Mouse (Mus musculus): ENCODE measurements around the gene Chrm4. TPM values are rescaled to one million over a fixed set of nuclear protein-coding genes. Genes with fewer than 3 reads are reported as not detected.

Gene Chrm4
- polyA plus RNA-seq, 1 experiment from 2014 or later: 1.4 TPM

DNA sequence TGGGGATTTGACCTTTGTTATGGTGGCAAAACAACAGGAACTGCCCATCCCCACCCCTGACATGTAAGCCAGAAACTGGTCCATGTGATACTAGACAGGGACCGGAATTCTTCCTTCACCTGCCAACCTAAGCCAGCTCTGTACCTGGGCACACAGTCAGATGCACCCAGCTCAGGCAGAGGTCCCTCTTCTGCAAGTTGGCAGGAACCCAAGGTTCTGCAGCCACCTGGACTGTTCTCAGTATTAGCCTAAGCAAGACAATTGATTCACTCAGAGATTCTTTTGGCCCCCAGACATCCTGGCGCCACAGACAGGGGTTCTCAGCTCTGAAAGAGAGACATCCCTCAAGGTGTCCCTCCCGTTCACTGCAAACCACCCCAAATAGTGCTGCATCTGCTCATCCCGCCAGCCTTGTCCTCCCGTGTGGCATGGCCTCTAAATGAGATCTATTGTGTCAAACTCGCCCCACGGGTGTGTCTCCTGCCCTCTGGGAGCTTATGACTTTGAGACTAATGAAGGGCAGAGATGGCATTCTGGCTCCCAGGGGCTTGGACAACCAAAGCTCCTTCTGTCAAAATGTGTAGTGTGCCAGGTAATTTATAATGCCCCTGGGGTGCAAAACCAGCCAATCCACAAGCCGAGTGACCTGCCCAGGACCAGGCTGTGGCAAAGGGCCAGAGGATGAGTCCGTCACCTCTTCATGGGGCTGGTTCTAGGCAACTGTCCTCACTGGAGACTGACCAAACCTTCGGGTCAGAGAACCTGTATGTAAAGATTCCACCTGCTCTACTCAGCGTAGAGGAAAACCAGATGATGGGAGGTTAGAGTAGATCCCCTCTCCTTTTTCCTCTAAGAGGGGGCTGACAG is 32.7 kb downstream of the Chrm4 start:
- ATAC-seq (ENCODE audit: low FRiP score): no peak
- H3K27me3 ChIP-seq (replicated peaks): no peaks in the 10 kb centered on the region
- no peaks in the 10 kb centered on the region for H3K36me3 ChIP-seq
- H3K4me1 ChIP-seq: peaks cover 63% of the 10 kb centered on the region
- WGBS: 55% methylated on average over 11 of the region's 11 CpGs
- H3K27ac ChIP-seq (replicated peaks): no peak overlapping the region
- no peaks in the 10 kb centered on the region for H3K9me3 ChIP-seq (replicated peaks)
- H3K4me2 ChIP-seq: no peak overlapping the region
- H3K9ac ChIP-seq (replicated peaks): no peak overlapping the region; the same call in 1 of the 2 replicates
- no peak overlapping the region for H3K4me3 ChIP-seq (replicated peaks)

DNA sequence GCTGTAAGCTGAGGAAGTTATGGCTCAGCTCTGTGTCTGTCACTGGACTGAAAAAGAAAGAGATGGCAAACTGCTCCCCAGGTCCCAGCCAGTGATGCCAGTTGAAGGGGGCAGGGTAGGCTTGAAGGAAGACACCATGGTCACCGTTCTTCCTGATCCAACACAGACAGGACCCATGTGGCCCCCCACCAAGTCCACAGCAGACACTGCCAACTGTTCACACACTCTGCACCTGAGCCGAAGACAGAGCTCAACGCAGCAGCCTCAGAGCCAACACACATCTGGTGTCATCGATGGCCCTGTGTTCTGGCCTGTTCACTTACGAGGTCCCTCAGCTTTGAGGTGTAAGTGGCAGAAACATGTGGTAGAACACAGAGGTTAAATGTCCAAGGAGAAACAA is 33.4 kb downstream of the Chrm4 start:
- Histone ChIP-seq H3K36me3 (no peaks in the 10 kb centered on the region), H3K4me1 (peaks cover 58% of the 10 kb centered on the region), H3K27me3 (replicated peaks) (0 out of 2 replicates have a peak, but pooled peaks cover 4% of the 10 kb centered on the region), H3K4me2 (no peak overlapping the region), H3K9ac (replicated peaks) (no peak overlapping the region; the same call in 1 of the 2 replicates), H3K9me3 (replicated peaks) (no peaks in the 10 kb centered on the region), H3K27ac (replicated peaks) (no peak overlapping the region), H3K4me3 (replicated peaks) (no peak overlapping the region)
- ATAC-seq (ENCODE audit: low FRiP score): no peak
- 81% methylated on average over 5 of the region's 5 CpGs for WGBS

DNA sequence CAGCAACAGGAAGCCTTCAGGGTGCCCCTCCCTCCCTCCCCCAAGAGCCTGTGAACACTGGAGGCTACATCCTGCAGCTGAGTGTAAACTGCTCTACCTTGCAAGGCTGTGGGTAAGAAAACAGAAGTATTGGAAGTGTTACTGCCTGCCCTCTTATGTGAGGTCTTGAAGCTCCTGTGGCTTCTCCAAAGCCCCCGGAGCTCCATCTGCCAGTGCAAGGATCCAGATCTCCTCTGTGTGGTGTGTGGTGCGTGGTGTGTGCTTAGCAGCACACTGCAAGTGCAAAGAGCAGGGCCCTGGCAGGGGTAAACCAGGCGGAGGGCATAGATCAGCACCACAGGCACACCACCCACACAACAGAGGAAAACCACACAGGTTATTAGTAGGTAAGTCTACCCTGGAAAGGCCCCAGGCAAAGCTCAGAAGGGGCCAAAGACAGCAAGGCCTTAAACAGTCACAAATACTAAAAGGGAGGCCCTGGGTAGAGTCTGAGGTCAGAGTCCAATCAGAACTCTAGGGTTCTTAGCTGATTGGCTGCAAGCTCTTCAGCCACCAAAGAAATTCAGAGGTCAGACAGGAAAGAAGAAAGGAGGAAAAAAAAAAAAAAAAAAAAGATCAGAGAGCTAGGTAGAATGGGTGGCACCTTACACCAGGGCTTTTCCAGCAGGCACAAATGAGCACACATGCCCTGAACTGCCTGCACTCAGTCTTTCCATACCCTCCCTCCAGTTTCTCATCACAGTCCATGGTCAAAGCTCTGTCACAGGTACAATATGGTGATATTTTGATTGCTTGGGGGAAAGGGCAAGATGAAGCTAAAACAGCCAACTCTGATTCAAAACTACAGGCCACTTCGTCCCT is 35.1 kb downstream of the Chrm4 start:
- H3K36me3 ChIP-seq: no peaks in the 10 kb centered on the region
- peak overlapping the region; percentile 77; the same call in 1 of the 2 replicates for H3K27ac ChIP-seq (replicated peaks)
- peaks cover 52% of the 10 kb centered on the region for H3K4me1 ChIP-seq
- no peaks in the 10 kb centered on the region for H3K9me3 ChIP-seq (replicated peaks)
- peak overlapping the region; percentile 89 for H3K4me3 ChIP-seq (replicated peaks)
- no peak for ATAC-seq (ENCODE audit: low FRiP score)
- H3K9ac ChIP-seq (replicated peaks): peak overlapping the region; percentile 92
- H3K27me3 ChIP-seq (replicated peaks): 0 out of 2 replicates have a peak, but pooled peaks cover 6% of the 10 kb centered on the region
- H3K4me2 ChIP-seq: peak overlapping the region; percentile 86
- WGBS: 58% methylated on average over 4 of the region's 4 CpGs

DNA sequence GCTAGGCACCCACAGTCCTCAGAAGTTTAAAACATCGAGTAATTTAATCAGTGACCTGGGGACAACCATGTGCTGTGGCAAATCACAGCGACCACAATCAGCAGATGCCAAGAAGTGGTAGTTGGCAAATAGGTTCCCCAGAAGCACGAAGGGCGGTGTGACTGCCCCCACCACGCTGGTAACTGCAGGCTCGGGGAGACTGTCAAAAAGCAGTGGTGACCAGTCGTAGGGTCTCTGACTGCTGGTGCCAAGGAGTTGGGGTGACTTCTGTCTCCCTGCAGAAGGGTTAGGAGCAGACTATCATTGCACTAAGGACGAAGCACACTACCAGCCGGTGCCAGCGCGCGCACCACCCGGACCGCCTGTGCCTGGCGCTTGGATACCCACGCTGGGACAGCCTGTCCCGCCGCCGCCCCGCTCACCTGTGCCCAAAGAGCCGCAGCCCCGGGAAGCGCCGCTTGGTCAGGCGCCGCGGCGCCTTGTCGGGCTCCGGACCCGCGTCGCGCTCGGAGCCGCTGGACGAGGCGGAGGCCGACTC is 35.9 kb downstream of the Chrm4 start:
- Histone ChIP-seq H3K4me1 (peaks cover 44% of the 10 kb centered on the region), H3K27ac (replicated peaks) (peak overlapping the region; percentile 77), H3K9me3 (replicated peaks) (no peaks in the 10 kb centered on the region), H3K4me3 (replicated peaks) (peak overlapping the region; percentile 89), H3K4me2 (peak overlapping the region; percentile 86), H3K9ac (replicated peaks) (peak overlapping the region; percentile 92), H3K36me3 (no peaks in the 10 kb centered on the region), H3K27me3 (replicated peaks) (0 out of 2 replicates have a peak, but pooled peaks cover 6% of the 10 kb centered on the region)
- 0% methylated on average over 23 of the region's 39 CpGs for WGBS
- ATAC-seq (ENCODE audit: low FRiP score): peak; percentile 59

DNA sequence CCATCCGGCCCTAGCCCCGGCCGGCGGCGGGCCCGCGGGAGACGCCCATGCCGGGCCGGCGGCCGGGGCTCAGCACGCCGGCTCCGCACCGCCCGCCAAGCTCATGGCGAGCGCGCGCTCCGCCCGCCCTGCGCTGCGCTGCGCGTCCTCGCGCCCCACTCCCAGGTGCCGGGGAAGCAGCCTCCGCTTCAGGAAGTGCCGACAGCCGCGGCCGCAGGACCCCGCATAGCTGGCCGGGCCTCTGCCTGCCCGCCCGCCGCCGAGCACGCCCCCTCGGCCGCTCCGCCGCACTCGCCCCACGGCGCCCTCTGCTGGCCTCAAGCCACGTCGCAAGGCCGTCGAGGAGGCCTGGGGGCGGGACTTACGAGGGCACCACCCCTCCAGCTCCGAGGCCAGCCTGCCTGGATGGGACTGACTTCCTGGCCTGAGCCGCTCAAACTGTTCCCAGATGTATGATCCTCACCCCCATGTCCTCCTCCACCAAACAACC is 36.4 kb downstream of the Chrm4 start:
- ATAC-seq (ENCODE audit: low FRiP score): peak; percentile 93
- peak overlapping the region; percentile 86 for H3K4me2 ChIP-seq
- peak overlapping the region; percentile 92 for H3K9ac ChIP-seq (replicated peaks)
- peak overlapping the region; percentile 77 for H3K27ac ChIP-seq (replicated peaks)
- peak overlapping the region; percentile 89 for H3K4me3 ChIP-seq (replicated peaks)
- H3K9me3 ChIP-seq (replicated peaks): no peaks in the 10 kb centered on the region
- H3K27me3 ChIP-seq (replicated peaks): 0 out of 2 replicates have a peak, but pooled peaks cover 6% of the 10 kb centered on the region
- no peaks in the 10 kb centered on the region for H3K36me3 ChIP-seq
- 1% methylated on average over 37 of the region's 57 CpGs for WGBS
- H3K4me1 ChIP-seq: peaks cover 42% of the 10 kb centered on the region

- peak overlapping the region; percentile 28 for H3K4me2 ChIP-seq
- no peak for ATAC-seq (ENCODE audit: low FRiP score)
- H3K4me1 ChIP-seq: peaks cover 30% of the 10 kb centered on the region
- no peaks in the 10 kb centered on the region for H3K9me3 ChIP-seq (replicated peaks)
- H3K4me3 ChIP-seq (replicated peaks): no peak overlapping the region
- 81% methylated on average over 3 of the region's 3 CpGs for WGBS
- no peaks in the 10 kb centered on the region for H3K36me3 ChIP-seq
- H3K27ac ChIP-seq (replicated peaks): no peak overlapping the region
- H3K27me3 ChIP-seq (replicated peaks): 0 out of 2 replicates have a peak, but pooled peaks cover 6% of the 10 kb centered on the region
- no peak overlapping the region for H3K9ac ChIP-seq (replicated peaks)
These were observed 37.7 kb downstream of the Chrm4 start for GRCm38 (mm10) chr2:91964610-91965204.

DNA sequence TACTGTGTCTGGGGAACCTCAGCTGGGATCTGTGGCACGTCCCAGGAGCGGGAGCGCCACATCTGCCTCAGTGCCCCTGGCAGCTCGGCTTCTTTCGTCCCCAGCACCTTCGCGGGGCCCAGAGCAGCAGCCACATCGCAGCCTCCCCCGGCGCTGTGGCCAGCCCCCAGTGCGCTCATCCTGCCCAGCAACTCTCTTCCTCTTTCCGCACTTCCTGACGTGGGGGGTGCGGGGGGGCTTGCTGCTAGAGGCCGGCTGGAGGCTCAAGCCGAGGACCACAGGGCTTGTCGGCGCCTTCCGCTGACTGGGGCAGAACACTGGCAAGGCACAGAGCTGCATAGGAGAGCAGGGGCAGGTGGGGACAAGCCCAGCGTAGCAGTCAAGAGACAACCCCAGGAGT is 38.4 kb downstream of the Chrm4 start:
- no peak overlapping the region for H3K9ac ChIP-seq (replicated peaks)
- peaks cover 23% of the 10 kb centered on the region for H3K4me1 ChIP-seq
- peak overlapping the region; percentile 28 for H3K4me2 ChIP-seq
- no peak for ATAC-seq (ENCODE audit: low FRiP score)
- H3K4me3 ChIP-seq (replicated peaks): peak overlapping the region; percentile 14
- 0 out of 2 replicates have a peak, but pooled peaks cover 6% of the 10 kb centered on the region for H3K27me3 ChIP-seq (replicated peaks)
- no peaks in the 10 kb centered on the region for H3K36me3 ChIP-seq
- H3K27ac ChIP-seq (replicated peaks): no peak overlapping the region
- 23% methylated on average over 20 of the region's 20 CpGs for WGBS
- H3K9me3 ChIP-seq (replicated peaks): no peaks in the 10 kb centered on the region

GRCm38 (mm10) chr2:91966367-91966766 is 39.3 kb downstream of the Chrm4 start:
- ATAC-seq (ENCODE audit: low FRiP score): no peak
- peaks cover 23% of the 10 kb centered on the region for H3K4me1 ChIP-seq
- WGBS: 90% methylated on average over 5 of the region's 5 CpGs

DNA sequence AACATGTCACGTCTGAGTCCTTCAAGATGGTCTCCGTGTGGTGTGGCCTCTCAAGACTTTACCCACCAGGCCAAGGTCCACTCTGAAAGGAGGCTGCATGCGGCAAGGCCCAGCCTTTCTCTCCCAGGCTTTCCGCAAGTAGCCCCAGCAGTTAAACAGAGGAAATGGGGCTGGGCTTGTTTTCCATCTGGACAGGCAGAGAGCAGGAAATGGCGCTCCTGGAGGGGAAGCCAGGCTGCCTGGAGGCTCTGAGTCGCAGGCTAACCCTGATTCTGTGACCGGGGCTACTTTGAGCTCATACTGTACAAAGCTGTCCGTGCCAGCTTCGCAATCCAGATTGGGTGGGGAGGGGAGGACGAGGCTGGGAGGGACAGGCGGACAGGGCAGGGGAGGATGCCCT is 40.9 kb downstream of the Chrm4 start:
- no peak overlapping the region for H3K4me2 ChIP-seq
- H3K4me3 ChIP-seq (replicated peaks): no peak overlapping the region
- WGBS: 69% methylated on average over 11 of the region's 11 CpGs
- no peak overlapping the region for H3K9ac ChIP-seq (replicated peaks)
- no peaks in the 10 kb centered on the region for H3K9me3 ChIP-seq (replicated peaks)
- no peaks in the 10 kb centered on the region for H3K36me3 ChIP-seq
- no peak for ATAC-seq (ENCODE audit: low FRiP score)
- peaks cover 18% of the 10 kb centered on the region for H3K4me1 ChIP-seq
- 0 out of 2 replicates have a peak, but pooled peaks cover 6% of the 10 kb centered on the region for H3K27me3 ChIP-seq (replicated peaks)
- peak overlapping the region; percentile 33; the same call in 1 of the 2 replicates for H3K27ac ChIP-seq (replicated peaks)

More at GRCm38 (mm10) chr2:91966367-91966766, 39.3 kb downstream of the Chrm4 start:
- Histone ChIP-seq H3K9ac (replicated peaks) (no peak overlapping the region), H3K27me3 (replicated peaks) (0 out of 2 replicates have a peak, but pooled peaks cover 6% of the 10 kb centered on the region), H3K9me3 (replicated peaks) (no peaks in the 10 kb centered on the region), H3K27ac (replicated peaks) (no peak overlapping the region), H3K4me2 (no peak overlapping the region), H3K4me3 (replicated peaks) (no peak overlapping the region), H3K36me3 (no peaks in the 10 kb centered on the region)

DNA sequence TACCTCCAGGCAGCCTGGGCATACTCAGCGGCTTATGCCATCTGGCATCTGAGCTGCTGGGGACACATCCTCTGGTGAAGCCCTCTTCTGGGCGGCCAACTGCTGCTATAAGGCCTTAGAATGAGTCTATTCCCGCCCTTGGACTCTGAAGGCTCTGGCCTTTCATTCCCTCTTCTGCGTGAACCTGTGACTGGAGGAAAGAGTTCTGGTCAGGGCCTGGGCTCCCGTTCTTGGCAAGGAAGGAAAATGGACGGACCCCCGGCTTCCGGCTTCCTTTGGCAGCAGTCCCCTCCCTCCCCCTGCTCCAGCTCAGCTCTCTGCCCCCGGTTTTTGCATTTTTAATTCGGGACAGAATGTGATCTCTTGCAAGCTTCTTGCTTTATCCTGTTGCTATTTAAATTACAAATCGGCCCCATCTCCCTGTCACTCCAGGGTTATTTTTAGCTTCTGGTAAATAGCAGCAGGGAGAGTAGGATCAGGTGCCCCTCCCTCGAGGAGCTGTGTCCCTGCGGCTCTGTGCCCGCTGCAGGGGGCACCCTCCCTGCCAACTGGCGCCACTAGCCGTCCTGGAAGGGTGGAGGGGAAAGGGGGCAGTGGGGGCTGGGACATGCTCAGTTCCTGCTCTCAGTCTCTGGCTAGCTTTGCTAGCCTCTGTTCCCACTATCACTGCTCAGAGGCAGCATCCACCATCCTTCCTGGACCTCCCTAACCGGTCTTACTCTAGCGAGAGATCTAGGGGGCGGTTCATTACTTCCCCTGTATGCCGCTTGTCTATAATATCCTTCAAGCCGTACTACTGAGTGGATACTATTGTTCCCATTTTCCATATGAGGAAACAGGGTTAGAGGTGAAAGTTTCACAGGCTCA is 44.4 kb downstream of the Chrm4 start:
- Histone ChIP-seq H3K9me3 (replicated peaks) (no peaks in the 10 kb centered on the region), H3K27me3 (replicated peaks) (peaks cover 36% of the 10 kb centered on the region), H3K4me3 (replicated peaks) (no peak overlapping the region), H3K36me3 (no peaks in the 10 kb centered on the region), H3K27ac (replicated peaks) (peak overlapping the region; percentile 79), H3K9ac (replicated peaks) (0 out of 2 replicates have a peak overlapping the region, but pooled peaks have one; percentile 10), H3K4me2 (peak overlapping the region; percentile 32), H3K4me1 (peaks cover 30% of the 10 kb centered on the region)
- peak; percentile 73 for ATAC-seq (ENCODE audit: low FRiP score)
- WGBS: 13% methylated on average over 21 of the region's 21 CpGs
